Mouse (Mus musculus): ENCODE data around the gene Narfl.
"Not testable (repeated sequence)": the region's sequence is repeated elsewhere in the genome, so short reads cannot be mapped to it uniquely, and the experiment has no call there.

Narfl gene

GRCm38 (mm10) chr17:25802825-25803517 is 29.4 kb downstream of the Narfl start:
- no peak for DNase-seq (ENCODE audit: low read depth)

- DNase-seq (ENCODE audit: low read depth): no peak
Measured at GRCm38 (mm10) chr17:25806507-25806906, 32.9 kb downstream of the Narfl start.

GRCm38 (mm10) chr17:25807452-25807851 is 33.9 kb downstream of the Narfl start:
- not testable (repeated sequence) for DNase-seq (ENCODE audit: low read depth)

GRCm38 (mm10) chr17:25808028-25808427 is 34.5 kb downstream of the Narfl start:
- DNase-seq (ENCODE audit: low read depth): no peak

GRCm38 (mm10) chr17:25808789-25809605 is 35.4 kb downstream of the Narfl start, which contains the start of gene Fbxl16:
Gene Fbxl16 (plus strand): TSS chr17:25809085.
- DNase-seq (ENCODE audit: low read depth): no peak

- no peak for DNase-seq (ENCODE audit: low read depth)
Measured at GRCm38 (mm10) chr17:25809606-25810340, 36.2 kb downstream of the Narfl start.

GRCm38 (mm10) chr17:25810890-25811289 is 37.3 kb downstream of the Narfl start:
- DNase-seq (ENCODE audit: low read depth): no peak

- peak; percentile 71 for DNase-seq (ENCODE audit: low read depth)
Measured at GRCm38 (mm10) chr17:25813471-25813870, 39.9 kb downstream of the Narfl start.

GRCm38 (mm10) chr17:25817662-25818061 is 44.1 kb downstream of the Narfl start:
- no peak for DNase-seq (ENCODE audit: low read depth)

- no peak for DNase-seq (ENCODE audit: low read depth)
Measured at GRCm38 (mm10) chr17:25818851-25819780, 45.5 kb downstream of the Narfl start.

- peak; percentile 87 for DNase-seq (ENCODE audit: low read depth)
Measured at GRCm38 (mm10) chr17:25823452-25823851, 49.9 kb downstream of the Narfl start, which contains the start of gene Wdr24. Gene Wdr24 (plus strand): TSS chr17:25823627.

GRCm38 (mm10) chr17:25824362-25825142 is 51.0 kb downstream of the Narfl start:
- no peak for DNase-seq (ENCODE audit: low read depth)

- no peak for DNase-seq (ENCODE audit: low read depth)
Measured at GRCm38 (mm10) chr17:25825311-25825710, 51.7 kb downstream of the Narfl start.

- DNase-seq (ENCODE audit: low read depth): no peak
Measured at GRCm38 (mm10) chr17:25825984-25826570, 52.5 kb downstream of the Narfl start.

GRCm38 (mm10) chr17:25827011-25827410 is 53.4 kb downstream of the Narfl start:
- DNase-seq (ENCODE audit: low read depth): no peak

- no peak for DNase-seq (ENCODE audit: low read depth)
Measured at GRCm38 (mm10) chr17:25827546-25828222, 54.1 kb downstream of the Narfl start.

- DNase-seq (ENCODE audit: low read depth): no peak
Measured at GRCm38 (mm10) chr17:25828223-25828594, 54.6 kb downstream of the Narfl start.

GRCm38 (mm10) chr17:25828712-25829557 is 55.4 kb downstream of the Narfl start, which contains the start of gene Jmjd8:
Gene Jmjd8 (plus strand): TSS chr17:25828867.
- peak; percentile 69 for DNase-seq (ENCODE audit: low read depth)
